Mouse (Mus musculus): ENCODE measurements around the gene 4930595D18Rik. TPM values are rescaled to one million over a fixed set of nuclear protein-coding genes. Genes with fewer than 3 reads are reported as not detected.

4930595D18Rik gene
- total RNA-seq, 1 experiment from 2014 or later, result not detected

GRCm38 (mm10) chr12:111151422-111152156, 32.7 kb downstream of the 4930595D18Rik start:
- no peak for ATAC-seq (replicated peaks in 1 of 2; ENCODE audit: insufficient read depth in 1 of 2, low FRiP score in 2 of 2, low TSS enrichment in 1 of 2, low read depth in 1 of 2, poor library complexity in 2 of 2, severe bottlenecking in 2 of 2)

GRCm38 (mm10) chr12:111150236-111150596, 34.1 kb downstream of the 4930595D18Rik start:
- ATAC-seq (replicated peaks in 1 of 2; ENCODE audit: insufficient read depth in 1 of 2, low FRiP score in 2 of 2, low TSS enrichment in 1 of 2, low read depth in 1 of 2, poor library complexity in 2 of 2, severe bottlenecking in 2 of 2), result no peak

GRCm38 (mm10) chr12:111149495-111150235, 34.6 kb downstream of the 4930595D18Rik start:
- peak; percentile 67 to 70 for ATAC-seq (replicated peaks in 1 of 2; ENCODE audit: insufficient read depth in 1 of 2, low FRiP score in 2 of 2, low TSS enrichment in 1 of 2, low read depth in 1 of 2, poor library complexity in 2 of 2, severe bottlenecking in 2 of 2)

GRCm38 (mm10) chr12:111145269-111145668, 39.0 kb downstream of the 4930595D18Rik start:
- no peak for ATAC-seq (replicated peaks in 1 of 2; ENCODE audit: insufficient read depth in 1 of 2, low FRiP score in 2 of 2, low TSS enrichment in 1 of 2, low read depth in 1 of 2, poor library complexity in 2 of 2, severe bottlenecking in 2 of 2)

- ATAC-seq (replicated peaks in 1 of 2; ENCODE audit: insufficient read depth in 1 of 2, low FRiP score in 2 of 2, low TSS enrichment in 1 of 2, low read depth in 1 of 2, poor library complexity in 2 of 2, severe bottlenecking in 2 of 2), result no peak
These were observed 39.7 kb downstream of the 4930595D18Rik start for GRCm38 (mm10) chr12:111144598-111144997.

- ATAC-seq (replicated peaks in 1 of 2; ENCODE audit: insufficient read depth in 1 of 2, low FRiP score in 2 of 2, low TSS enrichment in 1 of 2, low read depth in 1 of 2, poor library complexity in 2 of 2, severe bottlenecking in 2 of 2), result no peak
These were observed 40.7 kb downstream of the 4930595D18Rik start for GRCm38 (mm10) chr12:111143509-111144063.

- peak in 1 of 2 experiments; percentile 32; a peak in 2 of 4 replicates for ATAC-seq (replicated peaks in 1 of 2; ENCODE audit: insufficient read depth in 1 of 2, low FRiP score in 2 of 2, low TSS enrichment in 1 of 2, low read depth in 1 of 2, poor library complexity in 2 of 2, severe bottlenecking in 2 of 2)
These were observed 41.2 kb downstream of the 4930595D18Rik start for GRCm38 (mm10) chr12:111143005-111143508.

- peak in 1 of 2 experiments; percentile 37; a peak in 1 of 4 replicates for ATAC-seq (replicated peaks in 1 of 2; ENCODE audit: insufficient read depth in 1 of 2, low FRiP score in 2 of 2, low TSS enrichment in 1 of 2, low read depth in 1 of 2, poor library complexity in 2 of 2, severe bottlenecking in 2 of 2)
These were observed 47.2 kb downstream of the 4930595D18Rik start for GRCm38 (mm10) chr12:111137079-111137478.

- no peak for ATAC-seq (replicated peaks in 1 of 2; ENCODE audit: insufficient read depth in 1 of 2, low FRiP score in 2 of 2, low TSS enrichment in 1 of 2, low read depth in 1 of 2, poor library complexity in 2 of 2, severe bottlenecking in 2 of 2)
These were observed 48.3 kb downstream of the 4930595D18Rik start for GRCm38 (mm10) chr12:111135953-111136352.

- no peak for ATAC-seq (replicated peaks in 1 of 2; ENCODE audit: insufficient read depth in 1 of 2, low FRiP score in 2 of 2, low TSS enrichment in 1 of 2, low read depth in 1 of 2, poor library complexity in 2 of 2, severe bottlenecking in 2 of 2)
These were observed 49.2 kb downstream of the 4930595D18Rik start for GRCm38 (mm10) chr12:111134791-111135733.

GRCm38 (mm10) chr12:111134169-111134568, 50.1 kb downstream of the 4930595D18Rik start:
- ATAC-seq (replicated peaks in 1 of 2; ENCODE audit: insufficient read depth in 1 of 2, low FRiP score in 2 of 2, low TSS enrichment in 1 of 2, low read depth in 1 of 2, poor library complexity in 2 of 2, severe bottlenecking in 2 of 2), result no peak

GRCm38 (mm10) chr12:111125666-111126065, 58.6 kb downstream of the 4930595D18Rik start:
- no peak for ATAC-seq (replicated peaks in 1 of 2; ENCODE audit: insufficient read depth in 1 of 2, low FRiP score in 2 of 2, low TSS enrichment in 1 of 2, low read depth in 1 of 2, poor library complexity in 2 of 2, severe bottlenecking in 2 of 2)

GRCm38 (mm10) chr12:111124601-111125260, 59.6 kb downstream of the 4930595D18Rik start:
- no peak for ATAC-seq (replicated peaks in 1 of 2; ENCODE audit: insufficient read depth in 1 of 2, low FRiP score in 2 of 2, low TSS enrichment in 1 of 2, low read depth in 1 of 2, poor library complexity in 2 of 2, severe bottlenecking in 2 of 2)

- no peak; a peak in 2 of 4 replicates for ATAC-seq (replicated peaks in 1 of 2; ENCODE audit: insufficient read depth in 1 of 2, low FRiP score in 2 of 2, low TSS enrichment in 1 of 2, low read depth in 1 of 2, poor library complexity in 2 of 2, severe bottlenecking in 2 of 2)
These were observed 61.9 kb downstream of the 4930595D18Rik start for GRCm38 (mm10) chr12:111122332-111122852.

GRCm38 (mm10) chr12:111120976-111121645, 63.2 kb downstream of the 4930595D18Rik start:
- no peak for ATAC-seq (replicated peaks in 1 of 2; ENCODE audit: insufficient read depth in 1 of 2, low FRiP score in 2 of 2, low TSS enrichment in 1 of 2, low read depth in 1 of 2, poor library complexity in 2 of 2, severe bottlenecking in 2 of 2)

Measured in hematopoietic stem cell, adult 5-6 weeks (primary cell).